In the genomic region with DNA sequence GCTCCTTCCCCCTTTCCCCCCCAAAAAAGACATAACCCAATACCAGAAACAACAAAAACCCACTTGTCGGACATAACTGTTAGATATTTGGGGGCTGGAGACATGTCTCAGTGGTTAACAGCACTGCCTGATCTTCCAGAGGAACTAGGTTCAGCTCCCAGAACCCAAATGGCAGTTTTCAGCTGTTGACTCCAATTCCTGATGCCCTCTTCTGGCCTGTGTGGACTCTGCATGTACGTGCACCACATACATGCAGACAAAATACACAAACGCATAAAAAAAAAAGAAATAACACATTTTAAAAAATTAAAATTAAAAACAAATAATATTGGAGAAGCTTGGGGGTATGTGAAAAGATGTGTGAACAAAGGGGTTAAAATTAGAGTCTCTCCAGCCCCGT, we compare ENCODE assay signal across 7 mouse cellular contexts. TPM values are rescaled to one million over a fixed set of nuclear protein-coding genes. Genes with fewer than 3 reads are reported as not detected.
A peak's percentile ranks its signal among the peaks of the same experiment; 100 is the strongest.
DNase-seq lines count a peak whose midpoint lies in the region; ATAC-seq and TF ChIP-seq lines count a peak whose summit lies in the region.

No protein-coding gene starts in this region.

- no peak overlapping the region for H3K27ac ChIP-seq in layer of hippocampus, adult 2 months
- H3K27ac ChIP-seq in MEL (ENCODE audit: control insufficient read depth, low read depth, low read length): no peak overlapping the region

- peaks cover 0 to 6% of the 10 kb centered on the region in 2 experiments; a peak in 2 of 4 replicates for H3K36me3 ChIP-seq in MEL (ENCODE audit: control insufficient read depth in 1 of 2, insufficient read depth in 2 of 2, low read length in 2 of 2)

- no peak overlapping the region for H3K4me3 ChIP-seq in layer of hippocampus, adult 2 months
- H3K4me3 ChIP-seq in MEL (ENCODE audit: control insufficient read depth in 1 of 2, insufficient read depth in 1 of 2, low read depth in 2 of 2, low read length in 2 of 2): no peak overlapping the region

- no peaks in the 10 kb centered on the region for H3K4me1 ChIP-seq in MEL (ENCODE audit: control insufficient read depth in 1 of 2, insufficient read depth in 2 of 2, low read length in 2 of 2)

- no peak for DNase-seq in layer of hippocampus, adult 2 months (ENCODE audit: low spot score in 2 of 2)
- no peak for DNase-seq in layer of hippocampus, postnatal 36 days
- DNase-seq in MEL (ENCODE audit: low read depth, low spot score): peak; percentile 50
- DNase-seq in c-Kit-positive CD71-negative TER-119-negative erythroid progenitor cells, embryonic 14.5 days (ENCODE audit: low read depth): peak; percentile 5
- DNase-seq in kidney, postnatal 4 days: peak; percentile 56 to 63
- no peak for DNase-seq in right cerebral cortex, adult 2 months (ENCODE audit: low spot score in 2 of 2)

- H3K9me3 ChIP-seq in MEL (replicated peaks; ENCODE audit: insufficient read depth, low read length): no peaks in the 10 kb centered on the region

- H3K79me2 ChIP-seq in MEL (ENCODE audit: control insufficient read depth, insufficient read depth, low read length, poor library complexity): no peaks in the 10 kb centered on the region

- TF ChIP-seq RAD21 in MEL (IDR thresholded peaks at IDR 0.05; ENCODE audit: low read depth, low read length): peak; percentile 56

- H3K27me3 ChIP-seq in MEL (ENCODE audit: control insufficient read depth in 1 of 2, insufficient read depth in 2 of 2, low read length in 2 of 2): no peaks in the 10 kb centered on the region

- no peak for TF ChIP-seq EP300 in MEL (IDR thresholded peaks at IDR 0.05; ENCODE audit: low read depth in 1 of 2, low read length in 2 of 2)

- no peak overlapping the region for H3K9ac ChIP-seq in MEL (ENCODE audit: control insufficient read depth, low read depth, low read length, poor library complexity, severe bottlenecking)

- peak; percentile 75 for TF ChIP-seq CTCF in layer of hippocampus, adult 2 months (conservative IDR thresholded peaks at IDR 0.05)
- peak; percentile 25 to 63 (median 60); a peak in 4 of 6 replicates for TF ChIP-seq CTCF in MEL (IDR thresholded peaks at IDR 0.05 in 2 of 3, conservative IDR thresholded peaks at IDR 0.05 in 1 of 3; ENCODE audit: control insufficient read depth in 1 of 3, insufficient read depth in 1 of 3, low read depth in 2 of 3, low read length in 3 of 3, poor library complexity in 1 of 3, severe bottlenecking in 1 of 3)

- ATAC-seq in erythroid progenitor cell, adult 5-6 weeks (replicated peaks; ENCODE audit: low FRiP score, poor library complexity, severe bottlenecking): no peak

- TF ChIP-seq POLR2A in MEL (IDR thresholded peaks at IDR 0.05; ENCODE audit: control insufficient read depth in 1 of 2, insufficient read depth in 1 of 2, low read depth in 1 of 2, low read length in 2 of 2, poor library complexity in 1 of 2): no peak

TF ChIP-seq in MEL, 35 proteins besides CTCF, POLR2A, EP300 and RAD21:
- TF ChIP-seq ZC3H11A (IDR thresholded peaks at IDR 0.05; ENCODE audit: low read depth, low read length) (peak; percentile 67), ZMIZ1 (IDR thresholded peaks at IDR 0.05; ENCODE audit: low read depth, low read length) (no peak), SMC3 (IDR thresholded peaks at IDR 0.05; ENCODE audit: low read depth, low read length) (peak; percentile 79), CHD2 (IDR thresholded peaks at IDR 0.05; ENCODE audit: low read length) (no peak)

RNA-seq across cellular contexts. Expression of gene Fam117b, which starts 54.5 kb away (rescaled TPM):
- 10 to 100 TPM; 55.7 to 57.3 TPM for total RNA-seq in layer of hippocampus, adult 2 months (2021)
- total RNA-seq in layer of hippocampus, postnatal 36 days (2021): 10 to 100 TPM; 57.4 to 58.5 TPM
- 11.2 and 17.1 TPM in 2 replicates for total RNA-seq in MEL (2012; rRNA removed)
- 10 to 100 TPM in 1 of 2 experiments, not detected in 1; 15.5 TPM for polyA plus RNA-seq in MEL (2012; ENCODE audit: insufficient read depth in 1 of 2, insufficient read length in 2 of 2, low read depth in 1 of 2, low replicate concordance in 2 of 2, missing spikeins in 1 of 2)
- 5.9 and 6.8 TPM in 2 replicates for total RNA-seq in erythroid progenitor cell, adult 5-6 weeks (2015; ENCODE audit: low replicate concordance)
- total RNA-seq in erythroid progenitor cell, adult 5-6 weeks (2017; ENCODE audit: low replicate concordance): 3.4 and 5.9 TPM in 2 replicates

Comparison
In these comparisons a context has a peak if more than half of its experiments do, and no peak if none do; other contexts are left out.
1. DNase-seq: peak in MEL (single experiment), c-Kit-positive CD71-negative TER-119-negative erythroid progenitor cells, embryonic 14.5 days (single experiment) and kidney, postnatal 4 days (2 of 2); none in layer of hippocampus, adult 2 months (0 of 2), layer of hippocampus, postnatal 36 days (0 of 2) and right cerebral cortex, adult 2 months (0 of 2).